Mouse (Mus musculus) embryo, embryonic 10 days (tissue): Measurements from ENCODE around the gene Zbtb7a.

ENCODE experiments used
- DNase-seq: peaks from one replicate; pipeline ENCODE4 v3.0.0-alpha.2; 2015; ENCODE audit warnings: low spot score

The Zbtb7a gene

DNA sequence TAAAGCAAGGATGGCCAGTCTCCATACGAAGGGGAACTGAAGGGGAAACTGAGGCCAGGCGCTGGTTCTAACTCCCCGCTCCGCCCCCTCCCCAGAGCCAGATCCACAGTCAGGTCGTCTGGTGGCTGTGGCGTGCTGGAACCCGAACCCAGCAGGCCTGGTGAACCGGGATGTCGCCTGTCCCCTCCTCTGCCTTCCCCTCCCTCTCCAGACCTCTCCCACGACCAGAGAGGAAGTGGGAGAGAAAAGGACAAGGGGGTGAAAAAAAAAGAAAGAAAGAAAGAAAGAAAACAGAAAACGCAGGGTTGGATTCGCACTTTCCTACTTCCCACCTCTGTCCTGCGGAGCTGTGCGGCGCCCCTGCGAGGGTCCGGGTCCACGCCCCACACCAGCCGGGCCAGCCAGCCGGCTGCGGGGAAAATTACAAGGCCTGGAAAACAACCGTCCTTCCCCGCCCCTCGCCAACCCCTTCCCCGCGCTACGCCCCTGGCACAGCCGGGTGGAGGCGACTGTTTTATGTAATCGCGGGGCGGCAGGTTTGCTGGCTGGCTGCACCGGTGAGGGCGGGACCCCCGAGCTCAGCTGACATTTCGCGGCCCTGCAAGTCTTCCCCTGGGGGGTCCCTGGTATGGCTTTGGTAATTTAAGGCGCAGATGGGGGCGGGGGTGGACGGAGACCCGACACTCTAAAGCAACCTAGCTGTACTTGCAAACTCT lies at the start of gene Zbtb7a:
Gene Zbtb7a (plus strand): TSS at position 255 of the 716 bp plus-strand sequence.
- peak; percentile 38 for DNase-seq

DNA sequence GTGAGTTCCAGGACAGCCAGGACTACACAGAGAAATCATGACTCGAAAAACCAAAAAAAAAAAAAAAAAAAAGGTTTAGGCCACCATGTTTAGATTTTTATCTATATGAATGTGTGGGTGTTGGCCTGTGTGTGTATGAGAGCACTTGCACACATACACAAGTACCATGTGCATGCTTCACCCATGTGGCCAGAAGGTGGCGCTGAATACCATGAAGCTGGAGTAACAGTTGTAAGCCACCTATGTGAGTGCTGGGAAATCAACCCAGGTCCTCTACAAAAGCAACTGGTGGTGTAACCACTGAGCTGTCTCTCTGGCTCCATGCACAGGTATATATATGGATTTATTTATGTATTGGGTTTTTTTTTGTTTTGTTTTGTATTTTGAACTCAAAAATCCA lies 48.0 kb upstream of the Zbtb7a start:
- DNase-seq: peak; percentile 61

DNA sequence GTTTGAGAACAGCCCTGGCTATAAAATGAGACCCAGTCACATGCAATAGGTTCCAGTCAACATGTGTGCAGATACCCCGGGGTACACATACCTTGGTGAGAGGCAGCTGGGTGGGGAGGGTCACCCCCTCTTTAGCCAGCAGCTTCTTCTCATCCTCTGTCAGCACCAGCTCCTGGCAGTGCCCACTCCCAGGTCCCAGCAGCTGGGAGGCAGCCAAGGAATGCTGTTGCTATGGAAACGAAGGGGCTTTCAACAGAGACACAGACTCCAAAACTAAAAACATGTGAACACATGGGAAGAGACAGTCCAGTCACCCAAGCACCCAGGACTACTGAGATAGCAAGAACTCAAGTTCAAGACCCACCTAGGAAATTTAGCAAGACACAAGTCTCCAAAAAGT lies 45.8 kb upstream of the Zbtb7a start:
- DNase-seq: peak; percentile 69

DNA sequence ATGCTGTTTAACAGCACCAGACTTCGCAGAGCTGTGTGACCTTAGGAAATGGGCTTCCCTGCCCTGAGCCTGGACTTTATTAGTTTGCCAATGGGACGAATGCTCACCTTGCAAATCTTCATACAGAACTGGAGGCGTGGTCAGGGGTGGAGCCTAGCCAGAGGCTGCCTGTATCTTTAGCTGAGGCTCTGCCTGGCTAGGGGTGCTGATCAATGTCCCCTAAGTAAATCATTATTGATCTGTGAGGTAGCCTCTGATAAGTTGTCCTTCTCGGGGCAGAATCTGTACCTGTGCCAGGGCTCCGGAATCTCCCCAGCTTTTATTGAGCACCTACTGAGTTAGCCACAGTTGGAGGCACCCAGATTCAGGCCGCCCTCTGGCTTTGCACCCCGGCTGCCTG lies 44.4 kb upstream of the Zbtb7a start:
- DNase-seq: no peak

DNA sequence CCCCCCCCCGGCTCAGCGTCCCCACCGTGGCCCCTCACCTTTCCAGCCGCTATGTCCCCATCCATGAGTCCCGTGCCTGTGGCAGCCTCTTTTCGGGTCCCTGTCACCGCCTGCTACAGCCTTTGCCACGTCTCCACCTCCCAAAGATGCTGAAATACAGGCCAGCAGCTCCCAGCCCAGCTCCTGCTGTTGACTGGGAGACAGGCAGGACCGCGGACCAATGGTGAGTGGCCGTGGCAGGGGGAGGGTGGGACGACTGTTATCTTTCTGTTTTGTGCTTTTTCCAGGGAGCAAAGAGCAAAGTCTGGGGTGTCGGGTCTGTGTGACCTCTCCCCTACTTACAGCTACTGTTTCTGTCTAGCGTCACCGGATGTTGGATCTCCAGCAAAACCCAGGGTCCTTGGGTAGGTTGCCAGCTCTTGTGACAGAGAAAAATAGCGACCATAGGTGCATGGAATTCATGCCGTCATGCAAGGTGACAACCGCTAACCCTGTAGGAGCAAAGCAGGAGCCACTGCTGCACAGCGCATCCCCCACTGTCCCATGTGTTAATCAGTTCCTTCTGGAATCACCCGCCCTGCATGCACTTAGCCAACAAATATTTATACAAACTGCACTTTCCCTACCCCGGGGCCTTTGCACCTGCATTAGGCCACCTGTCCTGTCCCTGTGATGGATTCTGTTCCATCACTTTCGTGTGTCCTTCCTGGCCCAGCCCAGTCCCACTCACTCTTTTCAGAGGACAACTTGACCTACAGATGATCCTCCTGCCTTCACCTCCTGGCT lies 42.4 kb upstream of the Zbtb7a start:
- DNase-seq: no peak

DNA sequence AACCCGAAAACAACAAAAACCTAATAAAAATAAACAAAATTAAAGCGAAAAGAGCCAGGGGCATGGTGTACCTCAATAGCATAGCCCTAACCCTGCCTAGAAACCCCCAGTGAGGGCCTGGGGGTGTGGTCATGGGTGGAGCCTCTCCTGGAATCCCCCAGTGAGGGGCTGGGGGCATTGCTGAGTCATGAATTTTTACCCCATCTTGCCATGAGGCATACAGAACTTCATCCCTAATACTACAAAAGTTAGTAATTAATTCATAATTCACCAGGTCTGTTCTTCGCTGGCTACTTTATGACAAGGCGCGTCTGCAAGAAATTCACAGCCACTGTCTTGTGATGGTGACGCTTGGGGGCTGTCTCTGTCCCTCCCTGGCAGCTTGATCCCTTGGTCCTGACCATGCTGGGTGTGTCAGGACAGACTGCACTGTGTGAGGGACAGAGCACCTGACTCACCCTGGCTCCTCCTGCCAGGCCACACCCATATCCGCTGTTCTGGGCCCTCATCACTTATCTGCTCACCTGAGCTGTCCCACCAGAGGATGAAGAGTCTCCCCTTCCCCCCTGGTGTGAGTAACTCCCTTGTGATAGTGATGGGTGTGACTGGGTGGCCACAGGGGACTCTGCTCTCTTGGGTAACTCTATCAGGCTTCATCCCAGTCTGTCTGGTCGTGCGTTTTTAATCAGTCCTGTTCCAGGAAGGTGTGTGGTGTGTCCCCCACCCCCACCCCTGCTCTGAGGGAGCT lies 39.9 kb upstream of the Zbtb7a start:
- no peak for DNase-seq

DNA sequence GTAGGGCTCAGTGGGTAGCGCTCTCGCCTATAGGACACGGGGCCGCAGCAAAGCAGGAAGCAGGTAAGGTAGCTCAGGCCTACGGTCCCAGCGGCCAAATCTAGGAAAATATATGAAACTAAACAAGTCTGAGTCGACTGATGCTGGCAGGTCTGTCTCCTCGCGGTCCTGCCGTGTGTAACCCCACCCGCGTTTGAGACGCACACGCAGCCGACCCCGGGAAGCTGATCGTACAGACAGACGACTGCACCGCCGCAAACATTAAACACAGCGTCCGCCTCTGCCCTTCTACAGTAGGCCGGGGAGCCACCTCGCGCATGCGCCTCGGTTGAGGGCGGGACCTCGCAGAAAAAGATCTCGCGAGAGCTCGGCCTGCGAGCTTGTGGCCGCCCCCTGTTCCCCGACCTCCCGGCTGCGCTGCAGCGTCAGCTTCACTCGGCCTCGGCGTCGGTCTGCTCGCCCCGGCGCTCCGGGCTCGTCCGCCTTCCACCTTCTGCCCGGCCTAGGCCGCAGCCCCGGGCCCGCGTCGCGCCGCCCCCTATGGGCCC lies 29.4 kb upstream of the Zbtb7a start, which contains the start of gene Map2k2:
Gene Map2k2 (plus strand): TSS at position 351 of the 548 bp plus-strand sequence.
- DNase-seq: peak; percentile 98

DNA sequence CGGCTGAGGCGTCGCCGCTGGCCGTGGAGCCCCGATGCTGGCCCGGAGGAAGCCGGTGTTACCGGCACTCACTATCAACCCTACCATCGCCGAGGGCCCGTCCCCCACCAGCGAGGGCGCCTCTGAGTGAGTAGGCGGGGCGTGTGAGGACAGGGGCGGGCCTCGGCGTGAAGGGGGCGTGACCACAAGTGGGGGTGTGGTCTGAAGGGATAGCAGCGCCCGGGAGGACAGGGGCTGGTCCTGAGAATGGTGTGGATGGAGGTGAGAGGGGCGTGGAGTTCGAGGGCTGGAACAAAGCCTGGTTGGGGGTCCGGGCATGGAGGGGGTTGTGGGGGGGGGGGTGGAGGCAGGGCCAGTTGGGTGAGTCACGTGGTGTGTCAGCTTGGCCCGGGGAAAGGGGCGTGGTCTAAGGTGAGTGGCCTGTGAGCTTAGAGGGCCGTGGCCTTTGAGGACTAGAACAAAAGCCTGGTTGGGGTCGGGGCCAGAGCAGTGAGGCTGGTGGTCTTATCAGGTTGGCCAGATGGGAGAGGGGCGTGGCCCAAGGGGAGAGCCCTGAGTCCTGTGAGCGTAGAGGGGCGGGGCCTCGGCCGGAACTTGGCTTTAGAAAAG lies 28.8 kb upstream of the Zbtb7a start:
- DNase-seq: peak; percentile 97

DNA sequence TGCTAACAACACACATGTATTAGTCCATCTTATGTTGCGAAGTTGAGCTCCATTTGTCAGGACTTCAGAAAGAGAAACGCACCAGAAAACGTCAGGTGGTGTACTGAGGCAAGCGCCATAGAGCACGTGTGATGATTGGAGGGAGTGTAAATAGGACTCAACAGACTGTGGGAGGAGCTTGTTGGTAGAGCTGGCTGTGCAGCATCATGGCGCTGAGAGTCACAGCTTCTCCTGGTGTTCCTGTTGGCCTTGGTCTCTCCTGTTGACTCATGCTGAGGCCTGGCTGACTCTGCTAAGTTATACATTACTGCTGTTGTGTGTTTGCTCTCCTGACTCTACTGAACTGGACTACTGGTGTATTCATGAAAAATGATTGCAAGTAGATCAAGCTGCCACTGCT lies 22.1 kb upstream of the Zbtb7a start:
- DNase-seq: no peak

DNA sequence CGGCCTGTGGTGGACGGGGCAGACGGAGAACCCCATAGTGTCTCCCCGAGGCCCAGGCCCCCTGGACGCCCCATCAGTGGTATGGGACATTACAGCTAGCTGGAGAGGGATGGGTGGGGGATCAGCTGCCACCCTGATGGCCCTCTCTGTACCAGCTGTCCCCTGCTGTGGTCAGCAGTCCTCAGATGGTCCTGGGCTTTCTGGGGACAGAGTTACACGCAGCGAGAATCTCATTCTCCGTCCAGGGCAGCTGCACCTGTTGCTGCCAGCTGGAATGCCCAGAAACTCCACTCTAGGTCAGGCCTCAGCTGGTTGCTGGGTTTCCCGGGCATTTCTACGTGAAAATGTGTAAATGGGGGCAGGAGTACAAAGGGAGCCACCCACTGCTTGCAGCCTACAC lies 15.4 kb upstream of the Zbtb7a start:
- no peak for DNase-seq

DNA sequence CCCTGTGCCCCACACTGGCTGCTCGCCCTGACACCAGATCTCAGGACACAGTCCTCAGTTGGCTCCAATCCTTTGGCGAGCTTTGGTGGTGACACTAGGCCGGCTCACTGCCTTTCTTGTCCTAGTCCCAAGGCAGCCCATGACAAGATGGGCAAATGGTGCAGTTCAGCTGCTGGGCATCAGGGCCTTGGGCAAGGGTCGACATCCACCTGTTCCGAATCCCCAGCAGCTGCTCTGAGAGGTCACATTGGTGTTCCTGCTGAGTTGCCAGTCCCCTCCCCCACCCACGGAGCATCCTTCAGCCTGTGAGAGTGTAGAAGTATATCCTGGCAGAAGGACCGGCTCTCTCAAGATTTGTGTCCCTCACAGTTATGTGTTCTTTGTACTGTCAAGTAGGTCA lies 14.4 kb upstream of the Zbtb7a start:
- DNase-seq: no peak

DNA sequence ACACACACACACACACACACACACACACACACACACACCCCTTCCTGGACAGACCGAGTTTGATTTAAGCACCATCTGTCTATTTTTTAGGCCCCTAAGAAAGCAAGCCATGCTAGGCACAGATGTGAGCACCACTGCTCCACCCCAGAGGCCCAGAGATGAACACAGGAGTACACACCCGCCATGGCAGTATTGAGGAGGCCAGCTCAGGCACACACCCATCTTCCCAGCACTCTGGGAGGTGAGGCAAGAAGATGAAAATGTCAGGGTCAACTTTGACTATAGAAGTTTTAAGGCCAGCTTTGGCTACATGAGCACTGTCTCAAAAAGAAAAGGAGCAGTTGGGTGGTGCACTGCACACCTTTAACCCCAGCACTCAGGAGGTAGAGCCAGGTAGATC lies 12.1 kb upstream of the Zbtb7a start:
- DNase-seq: no peak

DNA sequence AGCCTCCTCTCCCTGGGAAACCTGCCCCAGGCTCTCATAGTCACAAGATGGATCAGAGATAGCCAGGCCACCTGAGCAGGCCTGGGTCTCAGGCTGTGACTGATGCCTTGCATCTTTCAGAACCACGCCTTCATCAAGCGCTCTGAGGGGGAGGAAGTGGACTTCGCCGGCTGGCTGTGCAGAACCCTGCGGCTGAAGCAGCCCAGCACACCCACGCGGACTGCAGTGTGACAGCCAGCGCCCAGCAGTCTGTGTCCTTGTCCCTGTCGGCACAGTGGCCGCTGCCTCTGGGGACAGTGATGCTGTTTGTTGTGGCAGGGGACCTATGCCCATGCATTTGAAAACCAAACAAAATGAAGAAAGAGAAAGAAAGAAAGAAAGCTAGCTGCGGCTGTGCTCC lies 11.5 kb upstream of the Zbtb7a start:
- no peak for DNase-seq

DNA sequence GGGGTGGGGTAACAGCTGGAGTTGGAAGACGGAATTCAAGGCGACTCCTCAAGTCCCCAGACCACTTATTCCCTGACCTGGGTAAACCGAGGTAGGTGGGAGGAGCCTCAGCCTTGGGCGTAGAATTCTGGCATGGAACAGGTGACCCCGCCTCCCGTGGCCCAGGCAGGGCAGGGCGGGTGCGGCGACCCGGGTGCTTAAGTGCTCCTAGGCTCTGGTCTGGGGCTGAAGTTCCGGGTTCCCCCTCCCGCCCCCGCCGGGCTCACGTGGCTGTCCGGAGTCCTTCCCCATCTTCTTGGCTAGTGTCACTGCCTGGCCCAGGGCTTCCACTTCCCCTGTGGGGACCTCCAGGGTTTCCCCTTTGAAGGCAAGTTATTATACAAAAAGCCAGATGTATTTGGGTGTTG lies 836 bp upstream of the Zbtb7a start:
- DNase-seq: peak; percentile 12

DNA sequence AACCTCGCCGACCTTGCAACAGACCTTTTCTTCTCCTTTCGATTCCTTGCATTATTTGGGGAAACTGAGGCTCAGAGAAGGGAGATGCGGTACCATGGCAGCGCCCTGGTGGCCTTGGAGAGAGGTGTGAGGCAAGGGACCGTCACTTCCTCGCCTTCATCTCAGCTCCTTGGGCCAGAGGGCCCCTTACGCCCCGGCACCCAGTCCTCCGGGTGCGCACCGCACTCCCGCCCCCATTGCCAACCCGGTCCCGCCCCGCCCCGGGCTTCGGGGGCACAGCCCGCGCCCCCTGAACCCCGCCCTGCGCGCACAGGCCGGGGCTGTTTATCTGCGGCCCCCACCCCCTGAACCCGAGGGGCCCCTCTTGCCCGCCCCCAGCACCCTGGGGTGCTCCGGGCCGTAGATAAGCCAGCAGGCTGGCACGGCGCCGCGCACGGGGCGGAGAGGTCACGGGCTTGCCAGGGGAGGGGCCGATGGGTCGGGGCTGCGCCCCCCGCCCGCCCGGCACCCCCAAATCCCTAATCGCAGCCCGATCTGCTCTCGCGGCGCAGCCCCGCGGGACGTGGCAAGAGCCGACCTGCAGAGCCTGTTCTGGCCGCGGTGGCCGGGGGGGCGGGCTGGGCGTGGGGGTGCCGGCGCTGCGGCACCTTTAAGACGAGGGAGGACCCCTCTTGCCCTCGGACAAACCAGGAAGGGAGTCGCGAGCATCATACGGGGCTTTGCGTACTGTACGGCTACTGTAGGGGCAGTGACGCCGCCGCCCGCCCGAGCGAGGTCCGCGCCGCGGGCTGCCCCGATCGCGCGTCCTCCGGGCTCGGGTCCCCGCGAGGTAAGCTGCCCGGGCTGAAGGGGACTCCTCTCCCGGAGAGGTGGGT lies 1.0 kb downstream of the Zbtb7a start:
- DNase-seq: peak; percentile 73

DNA sequence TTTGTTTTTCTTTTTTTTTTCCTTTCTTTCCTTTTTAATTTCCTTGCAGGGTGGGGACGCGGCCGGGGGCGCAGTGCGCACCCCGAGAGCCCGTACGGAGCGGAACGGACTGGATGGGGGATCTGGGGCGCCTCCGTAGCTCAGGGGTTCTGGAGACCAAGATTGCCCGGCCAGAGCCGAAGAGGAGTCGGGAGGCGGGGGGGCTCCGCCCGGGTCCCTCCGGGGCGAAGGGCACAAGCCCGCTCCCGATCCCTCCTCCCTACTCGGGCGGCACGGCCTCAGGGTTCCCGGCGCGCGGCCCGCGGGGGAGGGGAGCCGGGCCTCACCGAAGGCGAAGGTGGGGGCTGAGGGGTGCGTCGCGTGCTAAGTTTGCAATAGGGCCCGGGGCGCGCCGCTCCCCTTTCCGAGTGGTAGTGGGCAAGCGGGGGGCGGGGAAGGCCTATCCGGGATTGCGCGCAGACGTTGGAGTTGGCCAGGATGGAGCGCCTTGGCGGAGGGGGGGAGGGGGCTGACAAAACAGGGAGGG lies 1.7 kb downstream of the Zbtb7a start:
- peak; percentile 76 for DNase-seq

DNA sequence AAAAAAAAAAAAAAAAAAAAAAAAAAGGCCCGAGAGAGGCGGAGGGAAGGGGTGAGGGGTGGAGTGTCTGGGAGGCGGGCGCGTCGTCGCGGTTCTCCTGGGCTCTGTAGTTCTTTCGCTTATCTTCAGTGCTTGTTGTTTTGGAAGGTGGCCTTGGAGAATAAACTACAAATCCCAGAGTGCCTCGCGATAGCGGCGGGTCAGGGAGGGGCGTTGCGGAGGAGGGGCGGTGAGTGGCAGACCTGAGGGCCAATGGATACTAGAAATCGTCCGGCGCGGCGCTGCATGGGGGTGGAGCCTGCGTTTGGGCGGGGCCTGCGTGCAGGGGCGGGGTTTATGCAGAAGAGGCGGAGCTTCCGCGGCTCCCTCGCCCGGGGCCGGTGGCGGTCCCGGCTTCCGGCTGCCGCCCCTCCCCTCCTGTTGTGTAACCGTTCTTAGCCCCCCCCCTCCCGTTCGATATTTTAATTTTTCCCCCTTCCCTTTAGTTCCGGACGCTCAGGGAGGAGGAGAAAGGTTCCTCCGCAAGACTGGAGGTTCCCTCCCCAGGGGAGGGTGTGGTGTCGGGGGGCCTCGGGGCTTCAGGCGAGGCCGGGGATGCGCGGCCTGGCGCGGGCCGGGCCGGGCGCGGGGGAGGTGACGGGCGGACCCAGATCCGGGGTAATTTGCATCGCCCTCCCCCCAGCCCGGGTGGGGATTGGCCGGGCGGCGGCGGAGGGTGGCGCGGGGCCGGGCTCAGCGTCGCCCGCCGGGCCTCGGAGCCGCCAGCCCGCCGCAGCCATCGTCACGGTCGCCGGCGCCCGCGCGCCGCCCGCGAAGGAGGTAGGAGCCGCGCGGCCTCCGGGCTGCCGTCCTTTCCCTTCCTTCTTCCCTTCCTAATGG lies 2.5 kb downstream of the Zbtb7a start:
- peak; percentile 98 for DNase-seq

DNA sequence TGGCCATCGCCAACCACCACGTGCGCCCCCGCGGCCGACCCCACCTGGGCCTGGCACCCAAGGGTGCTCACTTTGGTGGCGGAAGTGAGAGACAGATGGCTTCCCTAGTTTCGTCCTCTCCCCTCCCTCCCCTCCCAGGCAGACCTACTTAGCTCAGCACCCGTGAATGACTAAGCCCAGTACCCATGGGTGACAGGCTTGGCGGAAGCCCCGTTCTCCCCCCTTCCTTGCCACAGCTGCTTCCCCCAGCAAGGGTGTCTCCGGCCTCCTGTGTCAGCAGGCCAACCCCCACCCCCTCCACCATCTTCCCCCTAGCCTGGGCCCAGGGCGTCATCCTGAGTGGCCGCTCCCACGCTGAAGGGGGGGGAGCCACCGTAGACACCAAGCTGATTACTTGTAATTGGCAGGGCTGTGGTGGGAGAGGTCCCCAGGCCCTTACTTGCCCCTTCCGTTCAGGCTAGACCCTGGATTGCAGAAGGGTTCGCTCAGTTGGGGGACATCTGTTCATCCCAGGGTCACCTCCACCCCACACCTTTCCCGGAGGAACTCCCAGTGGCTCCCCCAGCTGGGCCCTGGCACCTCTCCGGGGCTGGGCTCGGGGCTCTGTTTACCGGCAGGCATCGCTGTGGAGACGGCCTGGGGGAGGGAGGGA lies 3.2 kb downstream of the Zbtb7a start:
- peak; percentile 54 for DNase-seq

DNA sequence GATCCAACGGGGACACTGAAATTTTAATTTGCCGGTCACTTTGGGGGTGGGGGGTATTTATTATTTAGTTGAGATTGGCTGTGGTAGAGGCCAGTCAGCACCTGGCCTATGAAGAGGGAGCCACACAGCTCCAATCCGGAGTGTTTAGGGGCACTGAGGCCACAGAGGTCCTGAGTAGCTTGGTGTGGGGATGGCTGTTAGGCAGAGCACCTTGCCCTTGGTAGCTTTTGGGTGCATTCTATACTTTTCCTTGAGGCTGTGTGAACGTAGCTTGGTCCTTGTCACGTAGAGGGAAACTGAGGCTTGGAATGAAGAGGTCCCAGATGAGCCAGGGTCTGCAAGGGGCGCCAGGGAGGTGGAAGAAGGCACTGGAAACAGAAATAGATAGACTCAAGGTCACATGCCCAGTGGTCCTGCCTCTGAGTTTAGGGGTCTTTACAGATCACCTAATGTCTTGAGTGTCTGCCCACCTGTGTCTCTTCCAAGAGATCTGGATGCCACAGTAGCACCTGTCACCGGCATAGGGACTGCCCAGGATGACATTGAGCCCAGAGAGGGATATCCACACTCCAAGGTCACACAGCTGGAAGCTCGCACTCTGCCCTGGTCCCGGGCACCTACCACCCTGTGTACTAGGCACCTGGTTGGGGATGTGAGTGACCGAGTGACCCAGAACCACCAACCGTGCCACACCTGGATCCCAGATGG lies 4.0 kb downstream of the Zbtb7a start:
- DNase-seq: no peak
